Mouse (Mus musculus) frontal cortex, adult (tissue): ENCODE data around the gene Ube2j1.
"Not testable (repeated sequence)": the region's sequence is repeated elsewhere in the genome, so short reads cannot be mapped to it uniquely, and the experiment has no call there.

ENCODE experiments used
- ATAC-seq: cut with Nextera tagmentation; 2 replicates; pipeline ENCODE4 v1.9.2; 2017; ENCODE audit warnings: mild to moderate bottlenecking, moderate library complexity, mixed read lengths; ENCODE audit not compliant: low TSS enrichment

Gene Ube2j1

GRCm38 (mm10) chr4:33031195-33031960 is at the start of gene Ube2j1:
Gene Ube2j1, plus strand, starts transcription at chr4:33031416.
- ATAC-seq = peak; percentile 97

GRCm38 (mm10) chr4:32981617-32982016 is 49.6 kb upstream of the Ube2j1 start:
- no peak for ATAC-seq

GRCm38 (mm10) chr4:32982041-32982715 is 49.0 kb upstream of the Ube2j1 start:
- ATAC-seq = peak; percentile 51

- peak; percentile 53 for ATAC-seq
Measured at GRCm38 (mm10) chr4:32982716-32983175, 48.5 kb upstream of the Ube2j1 start, which contains the start of gene Rragd. Gene Rragd, plus strand, starts transcription at chr4:32983037.

- ATAC-seq = peak; percentile 41
Measured at GRCm38 (mm10) chr4:32983176-32984155, 47.8 kb upstream of the Ube2j1 start.

GRCm38 (mm10) chr4:32984242-32984641 is 47.0 kb upstream of the Ube2j1 start:
- ATAC-seq = no peak

GRCm38 (mm10) chr4:32984801-32985675 is 46.2 kb upstream of the Ube2j1 start:
- 0 out of 2 replicates have a peak, but pooled peaks have one; percentile 14 for ATAC-seq

GRCm38 (mm10) chr4:32985684-32986083 is 45.5 kb upstream of the Ube2j1 start:
- ATAC-seq = no peak

GRCm38 (mm10) chr4:32987006-32987405 is 44.2 kb upstream of the Ube2j1 start:
- ATAC-seq = no peak

GRCm38 (mm10) chr4:32989346-32989745 is 41.9 kb upstream of the Ube2j1 start:
- ATAC-seq = no peak

- ATAC-seq = no peak
Measured at GRCm38 (mm10) chr4:32994168-32994567, 37.0 kb upstream of the Ube2j1 start.

GRCm38 (mm10) chr4:32996083-32996482 is 35.1 kb upstream of the Ube2j1 start:
- ATAC-seq = no peak

GRCm38 (mm10) chr4:32997571-32997970 is 33.6 kb upstream of the Ube2j1 start:
- ATAC-seq = no peak

GRCm38 (mm10) chr4:32998996-32999395 is 32.2 kb upstream of the Ube2j1 start:
- no peak for ATAC-seq

- ATAC-seq = no peak
Measured at GRCm38 (mm10) chr4:33002081-33002480, 29.1 kb upstream of the Ube2j1 start.

- not testable (repeated sequence) for ATAC-seq
Measured at GRCm38 (mm10) chr4:33005595-33006470, 25.4 kb upstream of the Ube2j1 start.

GRCm38 (mm10) chr4:33006844-33007243 is 24.4 kb upstream of the Ube2j1 start:
- no peak for ATAC-seq

GRCm38 (mm10) chr4:33007443-33008217 is 23.6 kb upstream of the Ube2j1 start:
- no peak for ATAC-seq

GRCm38 (mm10) chr4:33010078-33010477 is 21.1 kb upstream of the Ube2j1 start:
- no peak for ATAC-seq
